Mouse (Mus musculus): Measurements from ENCODE around the gene Tbata.

Tbata gene

GRCm38 (mm10) chr10:61160671-61161070, 11.1 kb upstream of the Tbata start:
- ATAC-seq (ENCODE audit: insufficient number of reproducible peaks, low FRiP score, low TSS enrichment), result no peak

DNA sequence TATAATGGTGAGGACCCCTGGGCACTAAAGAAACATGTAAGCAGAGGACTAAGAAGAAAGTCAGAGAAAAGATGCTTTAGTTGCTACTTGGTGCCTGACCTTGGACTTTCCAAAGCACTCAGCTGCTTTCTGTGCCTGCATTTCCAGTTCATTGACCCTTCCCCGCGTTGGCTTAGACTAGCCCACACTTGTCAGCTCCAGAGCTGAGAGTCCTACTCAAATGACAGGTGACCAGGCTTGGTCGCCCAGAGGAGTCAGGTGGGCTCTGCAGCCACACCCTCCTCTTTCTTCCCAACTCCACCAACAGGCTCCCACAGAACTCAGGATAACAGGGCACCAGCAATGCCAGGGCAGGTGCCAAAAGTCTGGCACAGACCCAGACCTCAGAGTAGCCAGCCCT, 9.4 kb upstream of the Tbata start:
- no peak for ATAC-seq (ENCODE audit: insufficient number of reproducible peaks, low FRiP score, low TSS enrichment)

DNA sequence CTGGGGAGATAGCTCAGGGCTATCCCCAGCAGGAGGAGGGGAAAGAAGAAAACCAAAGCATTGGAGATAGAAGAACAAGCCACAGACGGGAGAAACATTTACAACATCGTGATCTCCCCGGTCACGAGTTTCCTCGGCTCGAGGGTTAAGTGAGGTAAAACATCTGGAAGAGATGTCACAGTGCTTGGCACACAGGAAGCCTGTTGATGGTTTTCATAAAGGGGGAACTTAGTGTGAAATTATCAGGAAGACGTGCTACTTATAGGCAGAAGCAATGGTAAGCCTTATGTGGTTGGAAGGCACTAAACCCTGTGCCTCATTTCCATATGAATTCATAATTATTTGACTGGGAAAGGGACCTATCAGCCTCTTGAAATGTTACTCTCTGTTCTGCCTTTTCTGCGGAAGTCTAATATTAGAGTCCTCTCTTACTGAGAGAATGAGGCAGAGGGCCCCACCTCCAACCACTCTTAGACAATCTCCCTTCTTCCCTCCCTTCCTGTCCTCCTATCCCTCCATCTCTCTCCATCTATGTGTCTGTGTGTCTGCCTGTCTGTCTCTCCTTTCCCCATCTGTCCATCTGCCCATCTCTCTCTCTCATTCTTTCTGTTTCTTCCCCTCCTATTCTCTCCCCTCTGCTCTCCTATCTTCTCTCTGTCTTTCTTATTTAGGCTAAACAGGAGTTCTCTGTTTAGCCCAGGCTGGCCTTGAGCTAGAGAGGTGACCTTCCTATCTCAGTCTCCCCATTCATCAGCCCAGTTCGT, 4.2 kb upstream of the Tbata start:
- no peak for ATAC-seq (ENCODE audit: insufficient number of reproducible peaks, low FRiP score, low TSS enrichment)

DNA sequence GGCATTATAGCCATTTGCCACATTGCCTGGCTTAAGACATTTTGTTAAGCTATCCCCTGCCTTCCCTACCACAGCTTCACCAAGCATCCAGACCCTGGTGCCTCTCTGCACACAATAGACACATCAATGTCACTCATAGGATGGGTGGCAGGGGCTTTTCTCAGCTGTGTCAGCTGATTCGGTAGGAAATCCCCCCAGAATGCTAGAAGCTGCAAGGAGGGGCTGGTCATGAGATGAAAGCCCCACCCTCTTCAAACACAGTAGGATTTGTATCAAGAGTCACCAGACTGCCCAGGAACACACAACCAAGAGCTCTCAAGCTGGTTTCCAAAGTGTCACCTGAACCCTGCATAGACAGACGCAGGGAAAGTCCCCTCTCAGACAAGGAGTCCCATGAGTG, 3.4 kb upstream of the Tbata start:
- ATAC-seq (ENCODE audit: insufficient number of reproducible peaks, low FRiP score, low TSS enrichment), result no peak

GRCm38 (mm10) chr10:61172496-61172895, 742 bp downstream of the Tbata start:
- no peak for ATAC-seq (ENCODE audit: insufficient number of reproducible peaks, low FRiP score, low TSS enrichment)

- no peak for ATAC-seq (ENCODE audit: insufficient number of reproducible peaks, low FRiP score, low TSS enrichment)
Measured at GRCm38 (mm10) chr10:61174711-61175441, 3.1 kb downstream of the Tbata start.

GRCm38 (mm10) chr10:61175442-61176204, 3.9 kb downstream of the Tbata start:
- ATAC-seq (ENCODE audit: insufficient number of reproducible peaks, low FRiP score, low TSS enrichment), result peak; percentile 68

DNA sequence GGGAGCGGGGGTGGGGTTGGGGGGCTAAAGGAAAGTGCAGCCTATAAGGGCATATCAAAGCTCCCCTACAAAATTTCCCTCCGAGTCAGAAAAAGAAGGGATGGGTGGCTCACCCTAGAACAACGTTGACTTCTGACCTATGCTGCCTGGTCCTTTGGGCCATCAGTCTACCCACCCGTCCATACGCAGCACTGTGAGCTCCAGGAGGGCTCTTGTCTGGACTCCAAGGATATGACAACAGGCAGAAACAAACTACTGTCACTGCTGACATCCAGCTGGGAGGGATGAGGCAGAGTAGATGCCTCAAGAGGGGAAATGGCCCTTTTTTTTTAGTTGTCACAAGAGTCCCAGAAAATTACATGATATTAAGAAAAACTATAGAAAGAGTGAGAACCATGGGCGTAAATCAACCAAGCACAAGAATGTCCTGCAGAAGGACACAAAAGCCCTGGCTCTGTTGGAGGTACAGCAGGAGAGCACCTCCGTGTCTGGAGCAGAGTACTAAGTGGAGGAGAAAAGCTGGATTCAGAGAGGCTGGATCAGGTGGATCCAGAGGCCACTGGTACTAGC, 4.6 kb downstream of the Tbata start:
- ATAC-seq (ENCODE audit: insufficient number of reproducible peaks, low FRiP score, low TSS enrichment), result 0 out of 2 replicates have a peak, but pooled peaks have one; percentile 2

- 0 out of 2 replicates have a peak, but pooled peaks have one; percentile 14 for ATAC-seq (ENCODE audit: insufficient number of reproducible peaks, low FRiP score, low TSS enrichment)
Measured at GRCm38 (mm10) chr10:61177751-61178150, 6.0 kb downstream of the Tbata start.

DNA sequence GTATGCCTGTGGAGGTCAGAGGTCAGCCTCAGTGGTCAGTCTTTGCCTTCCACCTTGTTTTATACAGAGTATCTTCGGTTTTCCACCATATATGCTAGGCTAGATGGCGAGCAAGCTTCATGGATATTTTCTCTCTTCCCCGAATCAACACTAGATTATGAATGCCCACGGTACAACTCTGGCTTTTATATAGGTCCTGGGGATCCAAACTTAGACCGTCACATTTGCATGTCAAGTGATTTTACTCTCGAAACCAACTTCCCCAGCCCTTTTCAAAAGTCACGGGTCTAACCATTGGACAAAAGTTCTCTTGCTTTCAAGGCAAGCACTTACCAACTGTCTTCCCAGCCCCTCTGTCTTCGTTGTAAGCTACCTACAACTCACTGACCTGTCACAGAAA, 6.9 kb downstream of the Tbata start:
- ATAC-seq (ENCODE audit: insufficient number of reproducible peaks, low FRiP score, low TSS enrichment), result no peak

DNA sequence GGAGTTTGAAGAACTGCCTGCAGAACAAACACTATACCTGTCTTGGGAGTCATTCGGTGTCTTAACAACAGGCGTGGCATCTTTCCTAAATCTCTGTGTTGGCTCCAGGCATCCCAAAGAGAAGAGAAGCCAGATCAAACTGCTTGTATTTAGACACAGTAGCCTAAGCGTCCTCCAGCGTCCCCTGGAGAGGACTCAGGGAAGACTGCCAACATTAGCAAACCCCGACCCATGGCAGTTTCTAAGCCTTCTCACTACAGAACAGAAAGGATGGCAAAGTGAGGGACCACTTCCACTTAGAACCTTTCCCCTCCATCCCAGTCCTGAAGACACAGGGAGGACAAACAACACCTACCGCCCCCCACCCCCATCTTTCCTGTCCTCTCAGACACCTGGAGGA, 8.2 kb downstream of the Tbata start:
- ATAC-seq (ENCODE audit: insufficient number of reproducible peaks, low FRiP score, low TSS enrichment), result no peak

GRCm38 (mm10) chr10:61187001-61187400, 15.2 kb downstream of the Tbata start:
- ATAC-seq (ENCODE audit: insufficient number of reproducible peaks, low FRiP score, low TSS enrichment), result no peak

GRCm38 (mm10) chr10:61188010-61188409, 16.3 kb downstream of the Tbata start:
- ATAC-seq (ENCODE audit: insufficient number of reproducible peaks, low FRiP score, low TSS enrichment), result no peak

GRCm38 (mm10) chr10:61194611-61195010, 22.9 kb downstream of the Tbata start:
- no peak for ATAC-seq (ENCODE audit: insufficient number of reproducible peaks, low FRiP score, low TSS enrichment)

- no peak for ATAC-seq (ENCODE audit: insufficient number of reproducible peaks, low FRiP score, low TSS enrichment)
Measured at GRCm38 (mm10) chr10:61195216-61195615, 23.5 kb downstream of the Tbata start.

- ATAC-seq (ENCODE audit: insufficient number of reproducible peaks, low FRiP score, low TSS enrichment), result no peak
Measured at GRCm38 (mm10) chr10:61195718-61196291, 24.1 kb downstream of the Tbata start.

- ATAC-seq (ENCODE audit: insufficient number of reproducible peaks, low FRiP score, low TSS enrichment), result peak; percentile 39
Measured at GRCm38 (mm10) chr10:61199566-61200213, 27.9 kb downstream of the Tbata start.

DNA sequence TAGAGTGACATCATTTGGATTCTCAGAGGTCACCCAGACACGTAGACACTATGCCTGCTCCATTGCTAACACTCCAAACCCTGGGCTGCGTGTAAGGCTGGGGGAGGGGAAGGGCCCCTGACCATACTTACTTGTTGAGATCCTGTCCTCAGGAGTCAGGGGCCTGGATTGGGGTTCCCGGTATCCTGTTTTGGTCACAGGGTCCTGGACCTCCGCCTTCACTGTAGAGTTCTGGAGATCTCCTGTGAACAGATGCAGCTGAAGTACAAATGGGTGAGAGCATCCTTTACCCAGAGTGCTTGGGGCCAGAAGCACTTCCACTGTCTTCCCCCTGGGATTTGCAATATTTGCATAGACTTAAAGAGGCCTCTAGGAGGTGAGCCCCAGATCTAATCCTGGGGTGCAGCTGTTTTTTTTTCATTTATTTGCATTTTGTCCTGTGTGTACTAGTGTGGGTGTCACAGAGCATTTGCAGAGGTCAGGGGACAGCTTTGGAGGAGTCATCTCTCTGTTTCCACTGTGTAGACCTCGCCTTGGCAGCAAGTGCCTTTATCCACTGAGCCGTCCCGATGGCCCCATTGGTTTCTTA, 28.6 kb downstream of the Tbata start:
- no peak for ATAC-seq (ENCODE audit: insufficient number of reproducible peaks, low FRiP score, low TSS enrichment)

DNA sequence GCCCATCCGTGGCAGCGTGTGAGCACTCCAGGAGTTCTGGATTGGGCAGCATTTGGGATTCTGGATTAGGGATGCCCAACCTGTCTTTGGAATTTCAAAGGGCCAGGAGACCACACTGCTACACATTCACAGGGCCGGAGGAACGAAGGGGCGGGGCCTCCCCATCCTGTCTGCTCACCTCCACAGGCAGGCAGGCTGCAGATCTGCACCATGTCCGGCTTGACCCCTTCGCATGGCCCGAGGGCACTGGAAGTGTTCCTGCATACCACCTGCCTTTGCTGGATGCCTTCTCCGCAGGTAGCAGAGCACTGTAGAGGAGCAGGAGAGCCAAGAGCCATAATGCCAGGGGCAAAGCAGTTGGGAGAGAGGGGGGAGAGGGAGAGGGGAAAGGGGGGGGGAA, 29.2 kb downstream of the Tbata start:
- no peak for ATAC-seq (ENCODE audit: insufficient number of reproducible peaks, low FRiP score, low TSS enrichment)
